Mouse (Mus musculus) midbrain, embryonic 13.5 days (tissue): ENCODE measurements at regions not wholly inside any gene's neighbourhood (a gene's known extent, or its start where the extent isn't known, plus 50 kb on each side); places are given as distances from the start of the nearest gene placed in this dataset.

ENCODE experiments used
- ATAC-seq: fragments of 200-750 bp; cut with Nextera tagmentation; 2 replicates; pipeline ENCODE4 v1.8.0; 2017; ENCODE audit warnings: mild to moderate bottlenecking, moderate TSS enrichment, moderate library complexity
- H3K27ac ChIP-seq: fragments of 300-500 bp; sonication (generic); 2 replicates; pipeline ENCODE4 v1.5.1; 2015; ENCODE audit warnings: inconsistent platforms, mild to moderate bottlenecking, moderate library complexity
- H3K27me3 ChIP-seq: fragments of 300-500 bp; sonication (generic); 2 replicates; pipeline ENCODE4 v1.6.1; 2015; ENCODE audit warnings: mild to moderate bottlenecking, inconsistent platforms
- H3K36me3 ChIP-seq: fragments of 300-500 bp; sonication (generic); 2 replicates; pipeline ENCODE4 v1.6.1; 2015; ENCODE audit warnings: mild to moderate bottlenecking, inconsistent platforms
- H3K4me1 ChIP-seq: fragments of 300-500 bp; sonication (generic); replicated peaks from 2 replicates; pipeline ENCODE4 v1.6.1; 2015; ENCODE audit warnings: inconsistent platforms
- H3K4me2 ChIP-seq: fragments of 300-500 bp; sonication (generic); replicated peaks from 2 replicates; pipeline ENCODE4 v1.6.1; 2015; ENCODE audit warnings: moderate library complexity, mild to moderate bottlenecking, inconsistent platforms
- H3K4me3 ChIP-seq: fragments of 300-500 bp; sonication (generic); replicated peaks from 2 replicates; pipeline ENCODE4 v1.5.1; 2015; ENCODE audit warnings: mild to moderate bottlenecking, inconsistent platforms
- H3K9ac ChIP-seq: fragments of 300-500 bp; sonication (generic); replicated peaks from 2 replicates; pipeline ENCODE4 v1.6.1; 2015; ENCODE audit warnings: mild to moderate bottlenecking, inconsistent platforms
- H3K9me3 ChIP-seq: fragments of 300-500 bp; sonication (generic); 2 replicates; pipeline ENCODE4 v1.6.1; 2016; ENCODE audit warnings: mild to moderate bottlenecking, inconsistent platforms
- WGBS: fragments of 180-500 bp; shearing (Covaris S2); methylation state at CpG from one replicate; pipeline ENCODE4 v1.1.7; 2015; 5-methylcytosine and 5-hydroxymethylcytosine counted together

DNA sequence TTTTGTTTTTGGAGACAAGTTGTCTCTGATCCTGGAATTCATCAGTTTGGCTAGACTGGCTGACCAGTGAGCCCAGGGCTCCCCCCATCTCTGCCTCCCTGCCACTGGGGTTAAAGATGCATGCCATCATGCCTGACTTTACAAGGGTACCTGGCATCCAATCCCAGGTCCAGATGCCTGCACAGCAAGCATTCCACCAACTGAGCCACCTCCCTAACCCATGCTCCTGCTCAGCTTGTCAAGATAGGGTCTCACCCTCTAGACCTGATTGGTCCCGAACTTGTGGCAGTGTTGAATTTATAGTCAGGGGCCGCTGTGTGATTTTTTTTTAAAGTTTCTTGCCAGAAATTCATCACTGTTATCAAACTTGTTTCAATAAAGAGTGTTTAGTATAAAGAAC lies 111.4 kb upstream of the Mkln1 start:
- no peak for ATAC-seq
- Histone ChIP-seq H3K9me3 (no peaks in the 10 kb centered on the region), H3K36me3 (no peaks in the 10 kb centered on the region), H3K4me2 (no peak overlapping the region), H3K4me3 (no peak overlapping the region), H3K27ac (no peak overlapping the region), H3K27me3 (no peaks in the 10 kb centered on the region), H3K9ac (no peak overlapping the region), H3K4me1 (peaks cover 13% of the 10 kb centered on the region)
- WGBS, result 94% methylated on average over 2 of the region's 2 CpGs

DNA sequence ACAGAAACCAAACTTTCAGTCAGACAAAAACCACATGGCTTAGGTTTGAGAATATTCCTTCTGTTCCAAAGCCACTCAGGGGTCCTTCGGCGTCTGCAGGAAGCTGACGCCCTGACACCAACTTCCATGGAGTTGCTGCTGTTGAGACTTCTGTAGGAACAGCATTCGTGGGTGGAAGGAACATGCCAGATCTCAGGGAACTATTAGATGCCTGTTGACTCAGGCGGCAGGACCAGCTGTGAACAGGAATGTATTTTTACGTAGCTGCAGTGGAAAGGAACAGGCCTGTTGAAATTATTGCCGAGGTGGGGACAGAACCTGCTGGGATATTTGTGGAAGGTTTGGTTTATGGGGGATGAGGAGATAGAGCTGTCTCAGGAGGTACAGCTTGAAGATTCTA lies 110.8 kb upstream of the Mkln1 start:
- H3K4me3 ChIP-seq, result no peak overlapping the region
- no peaks in the 10 kb centered on the region for H3K36me3 ChIP-seq
- WGBS, result 83% methylated on average over 7 of the region's 7 CpGs
- H3K9me3 ChIP-seq, result no peaks in the 10 kb centered on the region
- H3K27me3 ChIP-seq, result no peaks in the 10 kb centered on the region
- H3K9ac ChIP-seq, result no peak overlapping the region
- no peak overlapping the region for H3K27ac ChIP-seq
- peaks cover 13% of the 10 kb centered on the region for H3K4me1 ChIP-seq
- ATAC-seq, result no peak
- H3K4me2 ChIP-seq, result no peak overlapping the region

DNA sequence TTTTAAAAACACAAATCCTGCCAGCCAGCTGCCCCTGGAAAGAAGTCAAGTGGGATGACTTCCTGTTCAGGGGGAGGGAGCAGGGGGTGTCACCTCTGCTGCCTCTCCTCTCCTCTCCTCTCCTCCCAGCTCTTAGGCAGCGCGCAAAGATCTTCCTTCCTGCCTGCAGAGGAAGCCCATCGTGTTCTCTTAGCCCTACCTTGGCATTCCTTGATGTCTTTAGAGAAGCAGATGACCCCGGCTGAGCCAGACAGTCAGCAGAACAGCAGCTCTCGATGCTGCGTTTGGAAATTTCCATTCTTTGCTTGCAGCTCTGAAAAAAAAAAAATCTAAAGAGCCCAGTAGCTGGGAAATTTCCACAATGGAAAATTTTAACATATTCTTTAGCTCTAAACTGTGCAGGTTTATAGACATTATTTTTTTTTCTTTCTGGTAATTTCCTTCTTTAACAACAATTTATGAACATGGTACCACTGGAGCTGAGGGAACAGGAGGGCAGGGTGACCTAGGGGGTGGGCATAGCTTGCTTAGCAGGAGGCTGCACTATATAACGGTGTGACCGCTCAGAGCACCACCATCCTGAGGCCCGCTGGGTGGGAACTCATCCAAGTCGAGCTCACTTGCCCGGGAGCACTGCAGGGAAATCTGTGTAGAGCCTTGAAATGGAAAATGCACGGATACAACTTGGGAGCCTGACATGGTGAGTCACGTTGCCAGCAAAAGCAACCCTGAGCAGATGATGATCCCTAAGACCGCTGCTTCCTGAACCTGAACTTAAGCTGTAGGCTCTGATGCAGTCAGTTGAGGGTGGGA lies 109.9 kb upstream of the Mkln1 start:
- WGBS, result 62% methylated on average over 14 of the region's 14 CpGs
- Histone ChIP-seq H3K9me3 (no peaks in the 10 kb centered on the region), H3K27me3 (no peaks in the 10 kb centered on the region), H3K36me3 (no peaks in the 10 kb centered on the region), H3K27ac (no peak overlapping the region), H3K9ac (no peak overlapping the region), H3K4me2 (no peak overlapping the region), H3K4me3 (no peak overlapping the region), H3K4me1 (peaks cover 11% of the 10 kb centered on the region)
- ATAC-seq, result no peak

DNA sequence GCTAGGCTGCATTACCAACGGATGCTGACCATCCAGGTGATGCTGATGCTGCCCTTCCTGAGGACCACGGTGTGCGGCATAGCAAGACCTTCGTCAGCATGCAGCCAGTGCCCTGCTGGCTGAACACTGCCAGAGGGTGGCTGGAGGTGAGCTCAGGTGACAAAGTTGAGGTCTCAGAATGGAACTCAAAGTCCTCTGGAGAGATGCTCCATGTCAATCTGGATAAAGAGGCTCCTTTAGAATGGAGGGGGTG lies 109.4 kb upstream of the Mkln1 start:
- Histone ChIP-seq H3K4me2 (no peak overlapping the region), H3K27me3 (no peaks in the 10 kb centered on the region), H3K4me3 (no peak overlapping the region), H3K27ac (no peak overlapping the region), H3K36me3 (no peaks in the 10 kb centered on the region), H3K4me1 (peaks cover 6% of the 10 kb centered on the region), H3K9me3 (no peaks in the 10 kb centered on the region), H3K9ac (no peak overlapping the region)
- 91% methylated on average over 4 of the region's 4 CpGs for WGBS
- no peak for ATAC-seq

DNA sequence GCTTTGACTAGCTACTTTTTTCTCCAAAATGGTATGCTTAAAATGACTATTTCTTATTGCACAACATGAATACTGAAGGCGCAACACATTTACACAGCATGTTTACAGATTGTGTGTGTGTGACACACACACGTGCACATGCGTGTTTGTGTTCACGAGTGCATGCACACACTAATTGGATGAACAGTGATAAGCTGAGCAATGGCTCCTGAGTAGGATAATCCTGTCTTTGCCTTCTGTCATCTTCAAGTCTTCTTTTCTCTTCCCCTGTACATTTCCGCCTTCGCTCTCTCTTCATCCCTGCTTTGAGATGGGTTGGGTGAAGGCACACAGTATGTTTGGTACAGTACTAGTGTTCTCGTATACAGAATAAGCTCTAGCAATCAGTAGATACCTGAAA lies 106.5 kb upstream of the Mkln1 start:
- Histone ChIP-seq H3K27me3 (no peaks in the 10 kb centered on the region), H3K4me1 (peaks cover 3% of the 10 kb centered on the region), H3K27ac (no peak overlapping the region), H3K4me2 (no peak overlapping the region), H3K9ac (no peak overlapping the region), H3K4me3 (no peak overlapping the region), H3K36me3 (no peaks in the 10 kb centered on the region), H3K9me3 (no peaks in the 10 kb centered on the region)
- no peak for ATAC-seq
- 89% methylated on average over 7 of the region's 7 CpGs for WGBS

DNA sequence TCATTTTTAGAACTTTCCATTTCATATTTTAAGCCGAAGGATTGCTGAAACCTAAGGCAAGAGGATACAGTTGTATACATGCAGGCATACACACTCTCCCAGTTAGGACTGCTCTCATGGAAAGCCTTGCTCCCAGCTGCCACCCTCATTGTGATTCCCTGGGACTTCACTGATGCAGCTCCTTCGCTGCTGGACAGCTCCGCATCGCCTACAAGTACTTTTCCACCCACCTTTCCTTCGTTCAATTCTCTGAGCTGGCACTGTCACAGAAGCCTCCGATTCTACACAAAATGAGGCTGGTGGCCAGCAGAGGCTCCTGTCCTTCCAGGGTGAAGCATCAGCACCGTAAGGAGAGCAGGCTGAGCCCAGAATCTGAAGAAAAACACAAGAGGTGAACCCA lies 105.5 kb upstream of the Mkln1 start:
- no peaks in the 10 kb centered on the region for H3K36me3 ChIP-seq
- no peaks in the 10 kb centered on the region for H3K9me3 ChIP-seq
- no peaks in the 10 kb centered on the region for H3K27me3 ChIP-seq
- no peak overlapping the region for H3K4me3 ChIP-seq
- H3K4me2 ChIP-seq, result no peak overlapping the region
- H3K9ac ChIP-seq, result no peak overlapping the region
- ATAC-seq, result no peak
- peaks cover 3% of the 10 kb centered on the region for H3K4me1 ChIP-seq
- WGBS, result 57% methylated on average over 7 of the region's 7 CpGs
- no peak overlapping the region for H3K27ac ChIP-seq

DNA sequence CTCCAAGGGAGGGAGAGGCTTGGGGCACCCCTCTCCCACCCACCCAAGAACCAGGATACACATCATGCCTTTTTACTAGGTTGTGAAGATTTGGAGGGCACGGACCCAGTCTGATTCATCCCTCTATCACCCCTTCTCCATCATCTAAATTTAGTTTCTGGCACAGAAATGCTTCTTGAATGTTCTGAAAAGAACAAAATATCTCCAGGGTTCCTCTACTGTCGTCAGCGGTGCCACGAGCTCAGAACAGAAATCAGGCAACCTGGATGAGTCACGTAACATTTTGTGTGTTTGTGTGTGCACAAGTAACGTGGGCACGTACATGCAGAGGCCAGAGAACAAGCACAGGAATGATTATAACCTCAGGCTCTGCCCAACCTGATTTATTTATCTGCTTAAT lies 99.1 kb upstream of the Mkln1 start:
- no peak for ATAC-seq
- no peak overlapping the region for H3K4me3 ChIP-seq
- WGBS, result 90% methylated on average over 7 of the region's 7 CpGs

DNA sequence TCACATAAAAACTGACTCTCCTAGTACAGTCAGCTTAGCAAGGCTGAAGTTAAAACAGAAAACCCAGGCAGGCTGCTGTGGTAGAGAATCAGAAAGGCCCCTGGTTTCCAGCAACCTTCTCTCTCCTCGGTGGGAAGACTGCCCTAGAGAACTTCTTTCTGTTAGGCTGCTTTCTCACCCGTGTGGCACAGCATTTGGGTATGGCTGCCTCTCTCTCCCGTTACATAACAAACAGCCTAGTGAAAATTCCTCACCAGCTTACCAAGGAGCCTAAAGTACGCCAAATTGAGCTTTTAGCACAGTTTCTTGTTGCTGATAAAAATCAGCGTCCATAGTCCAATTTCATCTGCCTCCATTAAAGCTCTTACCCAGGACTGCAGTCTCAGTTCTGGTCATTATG lies 92.8 kb upstream of the Mkln1 start:
- Histone ChIP-seq H3K27ac (no peak overlapping the region), H3K36me3 (no peaks in the 10 kb centered on the region), H3K9me3 (no peaks in the 10 kb centered on the region), H3K27me3 (no peaks in the 10 kb centered on the region), H3K4me3 (no peak overlapping the region), H3K4me2 (no peak overlapping the region), H3K9ac (no peak overlapping the region), H3K4me1 (peaks cover 12% of the 10 kb centered on the region; the same call in 1 of the 2 replicates)
- 62% methylated on average over 5 of the region's 5 CpGs for WGBS
- no peak for ATAC-seq

More for the DNA sequence above, 99.1 kb upstream of the Mkln1 start:
- Histone ChIP-seq H3K27me3 (no peaks in the 10 kb centered on the region), H3K36me3 (no peaks in the 10 kb centered on the region), H3K9me3 (no peaks in the 10 kb centered on the region), H3K27ac (no peak overlapping the region), H3K9ac (no peak overlapping the region), H3K4me2 (no peak overlapping the region), H3K4me1 (no peaks in the 10 kb centered on the region)

DNA sequence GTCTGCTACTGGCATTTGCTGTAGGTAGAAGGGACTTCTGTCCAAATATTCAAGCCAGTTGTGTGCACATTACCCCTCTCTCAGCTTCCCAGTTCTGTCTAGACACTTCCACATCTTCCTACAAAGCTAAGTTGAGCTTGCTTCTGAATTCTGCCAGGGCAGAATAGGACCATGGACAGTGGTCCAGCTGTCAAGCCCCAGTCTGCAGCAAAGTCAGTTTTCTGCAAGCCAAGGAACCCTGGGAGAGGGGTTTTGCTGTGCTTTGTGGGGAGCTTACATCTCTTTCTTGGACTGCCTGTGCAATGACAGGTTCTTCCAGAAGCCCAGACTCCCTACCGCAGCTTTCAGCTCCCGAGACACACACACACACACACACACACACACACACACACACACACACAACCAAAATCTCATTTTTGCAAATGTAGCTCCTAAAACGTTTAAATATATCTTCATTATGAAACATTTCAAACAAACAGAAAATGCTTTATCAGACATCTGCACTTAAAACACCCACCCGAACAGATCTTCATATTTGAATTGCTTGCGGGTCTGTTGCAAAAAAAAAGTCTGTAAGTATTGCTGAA lies 91.4 kb upstream of the Mkln1 start:
- Histone ChIP-seq H3K9ac (no peak overlapping the region), H3K4me1 (peaks cover 12% of the 10 kb centered on the region; the same call in 1 of the 2 replicates), H3K27ac (0 out of 2 replicates have a peak overlapping the region, but pooled peaks have one; percentile 39), H3K27me3 (no peaks in the 10 kb centered on the region), H3K36me3 (no peaks in the 10 kb centered on the region), H3K9me3 (no peaks in the 10 kb centered on the region), H3K4me3 (no peak overlapping the region), H3K4me2 (no peak overlapping the region)
- WGBS, result 77% methylated on average over 5 of the region's 5 CpGs
- no peak for ATAC-seq

DNA sequence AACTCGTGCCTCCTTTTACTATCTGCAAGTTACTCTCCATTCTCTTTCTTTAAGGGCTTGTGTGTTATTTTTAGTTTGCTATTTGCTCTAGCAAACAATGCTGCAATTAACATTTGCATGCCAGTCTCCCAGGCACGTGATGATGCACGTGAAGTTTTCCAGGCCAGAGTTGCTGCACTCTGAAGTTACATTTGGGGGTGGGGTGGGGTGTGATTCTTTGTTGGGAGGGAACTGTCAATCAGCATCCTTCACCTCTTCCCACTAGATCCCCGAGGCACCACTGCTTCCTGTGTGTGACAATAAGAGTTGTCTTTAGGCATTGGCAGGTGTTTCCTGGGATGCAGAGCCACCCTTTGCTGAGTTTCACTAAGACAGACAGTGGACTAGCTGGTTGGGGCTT lies 90.6 kb upstream of the Mkln1 start:
- no peak for ATAC-seq
- Histone ChIP-seq H3K4me3 (no peak overlapping the region), H3K4me1 (peaks cover 12% of the 10 kb centered on the region; the same call in 1 of the 2 replicates), H3K27ac (no peak overlapping the region), H3K27me3 (no peaks in the 10 kb centered on the region), H3K36me3 (no peaks in the 10 kb centered on the region), H3K9ac (no peak overlapping the region), H3K9me3 (no peaks in the 10 kb centered on the region), H3K4me2 (no peak overlapping the region)
- WGBS, result 44% methylated on average over 4 of the region's 4 CpGs

DNA sequence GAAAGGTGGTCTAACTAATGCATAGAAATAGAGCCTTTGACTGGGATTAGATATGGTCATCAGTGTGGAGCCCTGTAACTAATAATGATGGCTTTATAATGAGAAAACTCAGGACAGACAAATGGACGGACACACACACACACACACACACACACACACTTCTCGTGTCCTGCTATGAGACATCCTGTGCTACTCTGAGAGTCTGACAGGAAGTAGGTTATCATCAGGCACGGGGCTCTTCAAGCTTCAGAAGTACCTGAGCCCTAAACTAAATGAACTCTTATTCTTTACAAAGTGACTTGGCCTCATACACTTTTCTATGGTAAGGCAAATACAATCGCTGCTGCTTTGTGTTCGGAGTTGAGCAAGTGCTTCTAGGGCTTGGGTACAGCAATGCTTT lies 87.9 kb upstream of the Mkln1 start:
- Histone ChIP-seq H3K36me3 (no peaks in the 10 kb centered on the region), H3K27me3 (no peaks in the 10 kb centered on the region), H3K9me3 (no peaks in the 10 kb centered on the region; the same call in 1 of the 2 replicates), H3K9ac (no peak overlapping the region), H3K4me3 (no peak overlapping the region), H3K4me2 (no peak overlapping the region), H3K4me1 (peaks cover 12% of the 10 kb centered on the region; the same call in 1 of the 2 replicates), H3K27ac (no peak overlapping the region)
- WGBS, result 79% methylated on average over 5 of the region's 5 CpGs
- no peak for ATAC-seq

DNA sequence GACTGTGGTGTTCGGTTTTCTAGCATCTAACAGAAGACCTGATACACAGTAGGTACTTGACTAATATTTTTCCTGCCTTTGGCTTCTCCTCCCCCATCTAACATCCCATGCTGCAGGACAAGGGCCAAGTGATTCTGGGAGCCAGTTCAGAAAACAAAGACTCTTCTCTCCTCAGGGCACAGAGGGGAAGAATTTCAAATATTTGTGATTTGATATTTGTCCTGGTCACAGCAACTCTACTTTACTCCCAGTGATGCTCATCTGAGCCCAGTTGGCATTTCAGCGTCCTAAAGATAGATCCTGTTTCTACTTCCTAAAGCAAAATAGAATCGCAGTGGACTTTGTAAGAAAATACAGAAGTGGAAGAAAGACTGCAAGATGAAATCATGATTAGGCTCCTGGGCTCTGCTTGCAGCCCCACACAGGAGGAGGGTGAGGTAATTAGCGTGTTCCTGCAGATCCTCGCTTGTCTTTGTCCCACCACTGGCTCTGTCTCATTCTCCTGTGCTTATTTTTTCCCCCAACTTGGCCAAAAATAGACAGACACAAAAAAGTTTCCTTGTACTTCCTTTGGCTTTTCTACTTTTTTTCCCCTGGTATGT lies 84.6 kb upstream of the Mkln1 start:
- Histone ChIP-seq H3K27me3 (0 out of 2 replicates have a peak, but pooled peaks cover 8% of the 10 kb centered on the region), H3K4me1 (peaks cover 4% of the 10 kb centered on the region; the same call in 1 of the 2 replicates), H3K9ac (no peak overlapping the region), H3K4me3 (no peak overlapping the region), H3K27ac (no peak overlapping the region), H3K36me3 (no peaks in the 10 kb centered on the region), H3K9me3 (no peaks in the 10 kb centered on the region; the same call in 1 of the 2 replicates), H3K4me2 (no peak overlapping the region)
- no peak for ATAC-seq
- WGBS, result 79% methylated on average over 5 of the region's 5 CpGs
